Mouse (Mus musculus): Measurements from ENCODE around the gene Dner. TPM values are rescaled to one million over a fixed set of nuclear protein-coding genes. Genes with fewer than 3 reads are reported as not detected.

Dner gene
- polyA plus RNA-seq, 1 experiment, result 140 TPM

DNA sequence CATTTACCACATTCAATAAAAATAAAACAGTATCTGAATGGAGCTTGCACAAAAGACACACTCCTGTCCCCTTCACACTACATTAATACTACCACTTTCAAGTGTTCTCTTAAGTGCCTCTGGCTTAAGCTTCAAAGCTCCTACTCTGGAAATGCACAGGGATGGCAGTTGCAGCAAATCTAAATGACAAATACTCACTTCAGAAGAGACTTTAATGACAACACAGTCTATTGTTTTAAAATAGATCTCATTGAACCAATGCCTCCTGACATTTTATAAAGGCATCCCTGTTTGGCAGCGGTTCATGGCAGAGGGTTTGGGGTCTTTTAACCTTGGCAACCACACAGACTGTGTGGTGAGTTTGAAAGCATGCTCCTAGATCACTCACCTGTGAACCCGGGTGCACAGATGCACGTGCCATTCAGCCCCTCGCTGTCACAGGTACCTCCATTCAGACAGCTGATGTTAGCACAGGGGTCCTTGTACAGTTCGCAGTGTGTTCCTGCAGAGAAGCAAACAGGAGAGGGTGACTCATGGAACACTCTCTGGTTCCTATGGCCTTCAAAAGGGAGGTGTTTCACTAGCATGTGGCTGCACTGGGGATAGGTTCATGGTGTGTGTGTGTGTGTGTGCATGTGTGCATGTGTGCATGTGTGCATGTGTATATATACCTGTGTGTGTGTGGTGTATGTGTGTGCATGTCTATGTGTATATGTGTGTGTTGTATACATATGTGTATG, 290.3 kb downstream of the Dner start:
- no peak for DNase-seq (ENCODE audit: extremely low spot score in 1 of 2, low spot score in 1 of 2)

GRCm38 (mm10) chr1:84404880-84405279, 291.1 kb downstream of the Dner start:
- DNase-seq (ENCODE audit: extremely low spot score in 1 of 2, low spot score in 1 of 2), result no peak

- no peak for DNase-seq (ENCODE audit: extremely low spot score in 1 of 2, low spot score in 1 of 2)
These were observed 293.9 kb downstream of the Dner start for GRCm38 (mm10) chr1:84402154-84402553.

DNA sequence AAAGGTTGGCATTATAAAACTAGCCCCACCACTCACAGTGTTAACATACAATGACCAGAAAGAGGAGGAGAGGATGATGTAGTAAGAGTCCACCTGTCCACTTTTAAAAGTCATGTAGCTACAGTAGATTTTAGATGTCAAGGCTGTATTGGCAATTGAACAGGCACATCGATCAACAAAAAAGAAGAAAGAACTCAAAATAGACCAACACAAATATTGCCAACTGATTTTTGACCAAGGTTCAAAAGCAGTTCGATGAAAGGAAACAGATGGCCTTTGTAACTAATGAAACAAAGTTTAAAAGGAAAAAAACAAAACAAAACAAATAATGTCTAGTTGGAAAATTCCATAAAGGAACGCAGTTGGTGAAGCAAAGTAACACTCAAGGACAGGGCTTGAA, 296.4 kb downstream of the Dner start:
- no peak for DNase-seq (ENCODE audit: extremely low spot score in 1 of 2, low spot score in 1 of 2)

DNA sequence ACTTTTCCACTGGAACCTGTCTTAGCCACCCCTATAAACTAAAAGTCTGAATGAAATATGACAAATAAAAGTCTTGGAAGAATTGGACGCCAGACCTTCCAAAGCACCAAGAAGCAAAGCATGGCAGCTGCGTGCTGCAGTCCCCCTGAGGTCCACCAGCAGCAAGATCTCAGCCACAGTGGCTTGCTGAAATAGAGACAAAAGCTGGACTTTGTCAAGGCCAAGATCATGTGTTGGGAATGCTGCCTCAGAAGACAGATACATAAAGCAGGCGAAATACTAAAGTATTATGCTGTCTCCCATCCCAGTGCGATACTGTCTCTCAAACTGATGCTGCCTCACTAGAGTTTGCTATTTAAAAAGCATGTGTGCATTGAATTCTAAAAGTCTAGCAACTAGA, 296.9 kb downstream of the Dner start:
- no peak for DNase-seq (ENCODE audit: extremely low spot score in 1 of 2, low spot score in 1 of 2)

DNA sequence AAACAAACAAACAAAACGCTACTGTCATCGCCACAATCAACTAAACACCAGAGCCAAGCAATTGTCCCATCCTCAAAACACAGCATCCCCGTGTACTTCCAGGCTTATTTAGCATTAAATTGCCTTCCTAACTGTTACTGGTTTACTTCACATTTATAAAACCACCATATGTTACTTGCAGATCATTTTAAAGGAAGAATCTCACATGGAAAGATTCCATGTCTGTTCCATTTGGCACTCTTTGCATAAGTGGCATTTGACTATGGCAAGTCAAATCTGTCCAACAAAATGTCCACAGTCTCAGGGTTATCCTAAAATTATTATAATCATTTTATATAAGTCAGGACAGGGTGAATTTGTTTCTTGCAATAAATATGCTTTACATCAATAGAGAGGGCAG, 299.2 kb downstream of the Dner start:
- DNase-seq (ENCODE audit: extremely low spot score in 1 of 2, low spot score in 1 of 2), result no peak

- DNase-seq (ENCODE audit: extremely low spot score in 1 of 2, low spot score in 1 of 2), result no peak
These were observed 300.1 kb downstream of the Dner start for GRCm38 (mm10) chr1:84395928-84396327.

- no peak for DNase-seq (ENCODE audit: extremely low spot score in 1 of 2, low spot score in 1 of 2)
These were observed 305.1 kb downstream of the Dner start for GRCm38 (mm10) chr1:84390961-84391360.

- peak in 1 of 2 experiments; percentile 22 for DNase-seq (ENCODE audit: extremely low spot score in 1 of 2, low spot score in 1 of 2)
These were observed 308.4 kb downstream of the Dner start for GRCm38 (mm10) chr1:84387616-84388015.

- peak in 1 of 2 experiments; percentile 59 for DNase-seq (ENCODE audit: extremely low spot score in 1 of 2, low spot score in 1 of 2)
These were observed 309.4 kb downstream of the Dner start for GRCm38 (mm10) chr1:84386481-84387146.

DNA sequence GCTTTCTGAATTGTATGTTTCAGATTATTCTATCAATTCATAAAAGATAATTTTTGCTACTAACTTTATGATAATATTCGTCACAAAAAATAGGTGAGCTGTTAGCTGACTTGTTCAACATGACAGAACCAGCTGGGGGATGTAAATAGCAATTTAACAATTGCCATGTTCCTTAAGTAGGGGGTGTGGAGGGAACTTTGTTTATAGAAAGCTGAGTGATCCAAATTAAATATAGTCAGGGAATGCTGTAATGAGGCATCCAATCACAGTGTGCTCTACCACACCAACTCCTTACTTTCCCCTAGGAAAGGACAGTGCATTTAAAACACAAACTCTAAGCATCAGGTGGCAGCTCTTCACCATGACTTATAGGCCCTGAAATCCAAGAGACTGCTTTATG, 313.3 kb downstream of the Dner start:
- DNase-seq (ENCODE audit: extremely low spot score in 1 of 2, low spot score in 1 of 2), result no peak

- DNase-seq (ENCODE audit: extremely low spot score in 1 of 2, low spot score in 1 of 2), result no peak
These were observed 314.0 kb downstream of the Dner start for GRCm38 (mm10) chr1:84382064-84382463.

DNA sequence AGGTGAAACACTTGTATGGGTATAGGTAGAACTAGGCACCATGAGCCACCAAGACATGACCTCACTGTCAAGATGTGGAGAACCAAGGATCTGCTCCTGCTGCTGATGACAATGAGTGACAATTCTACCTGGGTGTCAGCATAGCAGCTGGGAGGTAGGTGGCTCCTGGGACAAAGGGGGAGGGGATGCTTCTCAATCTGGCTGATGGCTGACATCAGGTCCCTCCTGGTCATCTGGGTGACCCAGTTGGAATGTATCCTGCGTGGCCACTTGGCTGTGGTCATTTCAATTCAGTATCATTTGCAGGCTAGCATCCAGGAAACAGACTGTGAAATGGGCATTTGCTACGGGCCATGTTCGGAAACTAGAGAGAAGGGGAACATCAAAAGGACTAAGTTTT, 315.1 kb downstream of the Dner start:
- no peak for DNase-seq (ENCODE audit: extremely low spot score in 1 of 2, low spot score in 1 of 2)

DNA sequence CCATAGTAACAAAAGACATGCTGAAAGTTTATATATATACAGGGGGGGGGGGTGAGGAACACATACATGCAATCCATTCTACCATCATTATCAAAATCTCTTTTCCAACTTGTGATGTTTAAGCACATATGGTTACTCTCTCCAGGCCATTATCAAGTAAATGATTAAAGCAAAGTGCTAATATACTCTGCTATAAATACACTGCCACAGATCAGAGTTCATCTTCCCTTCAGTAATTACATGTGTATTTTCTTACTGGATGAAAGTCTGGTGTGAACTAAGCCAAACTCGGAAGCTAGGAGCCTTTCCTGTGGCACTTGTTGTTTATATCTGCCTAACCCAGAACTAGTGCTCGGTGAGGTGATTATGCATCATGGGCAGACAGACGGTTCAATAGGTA, 328.3 kb downstream of the Dner start:
- DNase-seq (ENCODE audit: extremely low spot score in 1 of 2, low spot score in 1 of 2), result no peak

DNA sequence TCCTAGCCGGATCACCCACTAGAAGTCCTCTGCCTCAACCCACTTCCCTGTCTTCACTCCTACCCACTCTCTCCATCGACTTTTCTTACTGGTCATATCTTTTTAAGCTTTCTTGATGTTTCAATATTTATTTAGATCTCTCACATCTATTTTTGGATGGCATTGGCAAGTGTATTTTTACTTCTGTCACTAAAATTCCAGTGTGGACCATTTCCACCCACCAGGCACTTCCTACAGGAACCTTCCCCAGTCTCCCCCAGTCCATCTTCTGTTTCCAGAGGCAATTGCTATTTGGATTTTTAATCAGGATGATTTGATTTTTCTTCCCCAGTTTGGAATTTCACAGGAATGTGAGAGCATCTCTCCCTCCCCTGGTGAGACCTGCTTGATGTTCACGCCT, 329.5 kb downstream of the Dner start:
- peak in 1 of 2 experiments; percentile 45 for DNase-seq (ENCODE audit: extremely low spot score in 1 of 2, low spot score in 1 of 2)

DNA sequence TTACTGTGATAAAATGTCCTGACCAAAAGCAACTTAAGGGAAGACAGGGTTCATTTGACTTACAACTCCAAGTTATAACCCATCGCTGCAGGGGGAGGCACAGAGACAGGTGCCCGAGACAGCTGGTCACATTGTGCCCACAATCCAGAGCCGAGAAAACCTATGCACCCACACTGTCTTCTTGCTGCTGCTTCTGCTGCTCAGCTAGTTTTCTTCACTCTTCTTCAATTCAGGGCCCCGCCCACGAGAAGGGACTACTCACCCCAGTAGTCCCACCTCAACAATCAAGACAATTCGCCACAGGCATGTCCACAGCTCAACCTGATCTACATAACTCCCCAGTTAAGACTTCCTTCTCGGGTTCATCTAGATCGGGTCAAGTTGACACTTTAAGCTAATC, 332.1 kb downstream of the Dner start, which contains the start of gene Pid1:
TSS of gene Pid1 (minus strand) at position 214 of the 400 bp plus-strand sequence.
- DNase-seq (ENCODE audit: extremely low spot score in 1 of 2, low spot score in 1 of 2), result peak in 1 of 2 experiments; percentile 27

- no peak for DNase-seq (ENCODE audit: extremely low spot score in 1 of 2, low spot score in 1 of 2)
These were observed 333.1 kb downstream of the Dner start for GRCm38 (mm10) chr1:84362709-84363617.

GRCm38 (mm10) chr1:84362209-84362608, 333.8 kb downstream of the Dner start:
- no peak for DNase-seq (ENCODE audit: extremely low spot score in 1 of 2, low spot score in 1 of 2)

GRCm38 (mm10) chr1:84361389-84361788, 334.6 kb downstream of the Dner start:
- no peak for DNase-seq (ENCODE audit: extremely low spot score in 1 of 2, low spot score in 1 of 2)

GRCm38 (mm10) chr1:84359611-84360500, 336.2 kb downstream of the Dner start:
- DNase-seq (ENCODE audit: extremely low spot score in 1 of 2, low spot score in 1 of 2), result no peak
